Mouse (Mus musculus) small intestine, adult 2 months (tissue): ENCODE results near the gene Nos1. TPM values are rescaled to one million over a fixed set of nuclear protein-coding genes. Genes with fewer than 3 reads are reported as not detected.
A peak's percentile ranks its signal among the peaks of the same experiment; 100 is the strongest.

Source experiments
- H3K27ac ChIP-seq: fragments of 200-500 bp; 2 replicates; pipeline ENCODE4 v1.5.1; 2012; ENCODE audit warnings: low read depth, low read length, control low read depth, inconsistent platforms; ENCODE audit not compliant: insufficient read depth
- H3K27me3 ChIP-seq: fragments of 200-500 bp; 2 replicates; pipeline ENCODE4 v1.6.1; 2012; ENCODE audit warnings: mild to moderate bottlenecking, moderate library complexity, low read length, inconsistent platforms; ENCODE audit not compliant: control insufficient read depth, insufficient read depth
- H3K36me3 ChIP-seq: fragments of 200-500 bp; 2 replicates; pipeline ENCODE4 v1.6.1; 2012; ENCODE audit warnings: mild to moderate bottlenecking, low read length, control low read depth, inconsistent platforms; ENCODE audit not compliant: control insufficient read depth, insufficient read depth
- H3K4me1 ChIP-seq: fragments of 200-500 bp; 2 replicates; pipeline ENCODE4 v1.6.1; 2012; ENCODE audit warnings: low read length, inconsistent platforms, mixed read lengths; ENCODE audit not compliant: control insufficient read depth, insufficient read depth, insufficient read length
- H3K4me3 ChIP-seq: fragments of 200-500 bp; 2 replicates; pipeline ENCODE4 v1.5.1; 2012; ENCODE audit warnings: low read depth, mild to moderate bottlenecking, control low read depth, inconsistent platforms, low read length, moderate library complexity
- CTCF ChIP-seq: fragments of 200-500 bp; IDR thresholded peaks from 2 replicates; pipeline ENCODE4 v1.5.1; 2012; ENCODE audit warnings: low read depth, mild to moderate bottlenecking, control low read depth, inconsistent platforms, low read length, moderate library complexity, mixed read lengths; ENCODE audit not compliant: insufficient replicate concordance, insufficient read length; ENCODE audit errors: extremely low read depth
- POLR2A ChIP-seq: fragments of 200-500 bp; IDR thresholded peaks from 2 replicates; pipeline ENCODE4 v1.6.1; 2012; ENCODE audit warnings: low read depth, mild to moderate bottlenecking, control low read depth, inconsistent platforms, low read length, moderate library complexity
- WGBS: fragments of 180-500 bp; shearing (Covaris S2); methylation state at CpG from one replicate; pipeline ENCODE4 v1.1.7; 2018; 5-methylcytosine and 5-hydroxymethylcytosine counted together
- polyA plus RNA-seq: library from polyadenylated mRNA; depleted of rRNA; stranded (reverse); fragments of >200 nt; gene quantifications from 2 replicates; pipeline ENCODE4 v1.2.3, GENCODE M21; 2012

The Nos1 gene
- polyA plus RNA-seq, 1 experiment = 0.65 TPM

DNA sequence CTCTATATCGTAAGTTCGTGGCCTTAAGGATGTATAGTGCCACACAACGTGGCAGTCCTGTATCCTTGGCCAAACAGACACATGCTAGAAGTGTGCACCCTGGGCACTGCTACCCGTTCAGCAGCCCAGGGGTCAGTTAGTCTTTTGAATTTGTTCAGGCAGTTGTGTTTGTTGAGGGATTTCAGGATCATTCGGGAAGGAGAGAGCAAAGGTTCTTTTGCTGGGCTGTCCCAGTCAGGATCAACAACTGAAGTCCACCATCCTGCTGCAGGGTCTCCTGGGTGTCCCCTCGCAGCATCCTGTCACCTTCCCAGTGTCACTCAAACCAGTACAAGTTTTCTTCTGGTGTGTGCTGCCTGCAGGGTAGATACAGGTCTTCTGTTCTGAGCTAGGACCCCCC, 215.7 kb downstream of the Nos1 start:
- TF ChIP-seq POLR2A (no peak), CTCF (no peak)
- H3K27ac ChIP-seq = no peak overlapping the region
- no peaks in the 10 kb centered on the region for H3K27me3 ChIP-seq
- H3K36me3 ChIP-seq = peaks cover 2% of the 10 kb centered on the region; the same call in 1 of the 2 replicates
- peaks cover 12% of the 10 kb centered on the region for H3K4me1 ChIP-seq
- WGBS = 61% methylated on average over 6 of the region's 6 CpGs
- no peak overlapping the region for H3K4me3 ChIP-seq

DNA sequence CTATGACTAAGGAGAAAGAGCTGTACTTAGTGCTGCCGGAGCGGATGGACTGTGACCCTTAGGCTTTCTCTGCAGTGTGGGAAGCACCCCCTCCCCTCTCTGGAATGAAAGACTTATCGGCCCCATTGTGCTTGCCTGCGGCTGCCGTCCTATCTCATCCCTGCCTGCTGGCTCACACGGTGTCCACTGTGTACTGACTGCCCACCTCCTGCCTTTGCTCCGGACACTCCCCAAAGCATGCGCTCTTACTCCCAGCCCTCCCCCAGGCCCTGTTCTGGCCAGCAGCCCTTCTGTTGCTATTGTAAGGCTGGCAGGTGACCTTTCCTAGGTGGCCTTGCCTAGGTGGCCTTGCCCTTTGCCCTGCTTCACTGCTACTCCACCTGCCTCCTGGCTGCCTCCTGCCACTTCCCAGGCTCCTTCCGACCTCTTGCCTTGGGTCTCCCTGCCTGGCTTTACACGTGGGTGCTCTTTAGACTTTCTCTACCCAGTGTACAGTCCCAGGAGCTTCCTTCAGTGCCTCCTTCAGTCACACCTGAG, 216.7 kb downstream of the Nos1 start:
- Histone ChIP-seq H3K36me3 (peaks cover 7% of the 10 kb centered on the region), H3K4me1 (peaks cover 12% of the 10 kb centered on the region), H3K27me3 (no peaks in the 10 kb centered on the region), H3K27ac (no peak overlapping the region), H3K4me3 (no peak overlapping the region)
- 0 out of 2 replicates have a peak, but pooled peaks have one; percentile 22 for TF ChIP-seq POLR2A
- no peak for TF ChIP-seq CTCF
- 49% methylated on average over 10 of the region's 10 CpGs for WGBS

DNA sequence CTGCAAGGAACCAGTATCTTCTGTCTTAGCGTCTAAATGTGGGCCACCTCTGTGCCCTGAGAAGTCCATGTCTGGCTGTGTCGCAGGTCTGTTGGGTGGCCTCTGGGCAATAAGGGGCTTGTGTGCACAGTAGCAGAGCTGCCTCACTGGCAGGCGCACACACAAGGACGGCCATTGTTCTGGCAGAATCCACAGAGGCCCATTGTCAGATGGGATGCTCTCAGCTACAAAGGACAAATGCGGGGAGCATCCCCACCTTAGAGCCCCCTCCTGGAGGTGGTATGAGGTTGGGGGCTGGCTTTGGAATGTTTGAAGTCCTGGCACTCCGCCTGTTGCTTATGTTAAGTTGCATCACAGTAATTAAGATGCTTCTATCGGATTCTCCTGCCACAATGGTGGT, 218.2 kb downstream of the Nos1 start:
- no peak overlapping the region for H3K27ac ChIP-seq
- peaks cover 7% of the 10 kb centered on the region for H3K36me3 ChIP-seq
- H3K27me3 ChIP-seq = no peaks in the 10 kb centered on the region
- no peak for TF ChIP-seq POLR2A
- TF ChIP-seq CTCF = no peak
- no peak overlapping the region for H3K4me3 ChIP-seq
- peaks cover 12% of the 10 kb centered on the region for H3K4me1 ChIP-seq
- WGBS = 93% methylated on average over 7 of the region's 7 CpGs

DNA sequence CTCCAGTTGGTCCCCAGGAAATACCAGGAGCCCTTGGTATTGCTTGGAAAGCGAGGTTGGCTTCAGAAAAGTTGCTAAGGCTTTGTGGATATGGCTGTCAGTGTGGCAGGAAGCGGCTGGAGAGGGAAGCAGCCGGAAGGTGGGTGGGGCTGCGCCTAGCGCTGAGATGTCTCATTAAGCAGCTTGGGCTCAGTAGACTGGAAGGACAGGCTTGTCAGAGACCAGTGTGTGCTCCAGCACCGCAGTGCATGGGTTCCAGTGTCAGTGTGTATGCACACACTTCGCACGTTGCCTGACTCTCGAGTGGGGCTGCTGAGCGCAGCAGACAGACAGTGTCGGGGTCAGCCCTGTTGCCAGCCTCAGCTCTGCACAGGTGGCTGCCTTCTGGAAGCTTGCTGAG, 218.8 kb downstream of the Nos1 start:
- no peak overlapping the region for H3K27ac ChIP-seq
- no peak for TF ChIP-seq POLR2A
- no peak for TF ChIP-seq CTCF
- H3K27me3 ChIP-seq = no peaks in the 10 kb centered on the region
- no peak overlapping the region for H3K4me3 ChIP-seq
- peaks cover 12% of the 10 kb centered on the region for H3K4me1 ChIP-seq
- H3K36me3 ChIP-seq = peaks cover 7% of the 10 kb centered on the region
- 86% methylated on average over 11 of the region's 11 CpGs for WGBS

DNA sequence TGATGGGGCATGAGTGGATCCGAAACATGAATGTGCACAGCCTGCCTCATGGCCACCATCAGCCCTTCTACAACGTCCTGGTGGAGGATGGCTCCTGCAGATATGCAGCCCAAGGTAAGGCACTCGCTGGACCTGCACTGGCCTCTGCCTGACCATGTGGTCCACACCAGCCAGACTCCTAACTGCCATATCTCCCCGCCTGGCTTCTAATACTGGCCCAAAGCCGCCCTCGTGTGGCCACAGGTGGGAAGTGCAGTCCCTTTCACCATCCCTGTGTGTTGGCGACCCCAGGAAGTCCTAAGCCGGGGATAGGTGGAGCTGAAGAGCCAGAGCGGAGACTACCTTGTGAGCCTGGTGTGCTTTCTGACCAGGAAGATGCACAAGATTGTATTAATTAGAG, 221.2 kb downstream of the Nos1 start:
- no peak overlapping the region for H3K27ac ChIP-seq
- H3K27me3 ChIP-seq = no peaks in the 10 kb centered on the region
- 34% methylated on average over 9 of the region's 9 CpGs for WGBS
- H3K4me1 ChIP-seq = peaks cover 8% of the 10 kb centered on the region
- peaks cover 7% of the 10 kb centered on the region for H3K36me3 ChIP-seq
- no peak overlapping the region for H3K4me3 ChIP-seq
- TF ChIP-seq CTCF = peak; percentile 86; the same call in 1 of the 2 replicates
- no peak; the same call in 1 of the 2 replicates for TF ChIP-seq POLR2A

DNA sequence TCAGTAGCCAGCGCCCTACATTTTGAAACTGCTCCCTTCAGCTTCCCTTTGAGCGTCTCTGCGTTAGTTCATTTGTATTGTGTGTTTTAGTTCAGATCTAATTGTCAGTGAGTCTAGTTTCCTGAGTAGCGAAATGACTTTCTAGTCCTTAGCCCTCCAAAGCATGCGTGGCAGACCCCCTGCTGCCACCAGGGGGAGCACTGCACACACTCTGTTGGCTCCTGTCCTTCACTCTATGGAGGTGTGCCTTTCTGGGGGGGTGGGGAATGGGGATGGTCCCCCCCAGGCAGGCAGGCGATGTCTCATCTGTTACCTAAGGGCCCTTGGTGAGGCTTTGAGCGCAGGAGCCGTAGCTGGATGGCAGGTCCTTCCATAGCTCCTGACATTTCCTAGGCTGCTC, 223.8 kb downstream of the Nos1 start:
- Histone ChIP-seq H3K4me1 (no peaks in the 10 kb centered on the region), H3K36me3 (peaks cover 7% of the 10 kb centered on the region), H3K27ac (no peak overlapping the region), H3K4me3 (no peak overlapping the region), H3K27me3 (no peaks in the 10 kb centered on the region)
- no peak for TF ChIP-seq POLR2A
- TF ChIP-seq CTCF = peak; percentile 72; the same call in 1 of the 2 replicates
- 83% methylated on average over 8 of the region's 8 CpGs for WGBS

DNA sequence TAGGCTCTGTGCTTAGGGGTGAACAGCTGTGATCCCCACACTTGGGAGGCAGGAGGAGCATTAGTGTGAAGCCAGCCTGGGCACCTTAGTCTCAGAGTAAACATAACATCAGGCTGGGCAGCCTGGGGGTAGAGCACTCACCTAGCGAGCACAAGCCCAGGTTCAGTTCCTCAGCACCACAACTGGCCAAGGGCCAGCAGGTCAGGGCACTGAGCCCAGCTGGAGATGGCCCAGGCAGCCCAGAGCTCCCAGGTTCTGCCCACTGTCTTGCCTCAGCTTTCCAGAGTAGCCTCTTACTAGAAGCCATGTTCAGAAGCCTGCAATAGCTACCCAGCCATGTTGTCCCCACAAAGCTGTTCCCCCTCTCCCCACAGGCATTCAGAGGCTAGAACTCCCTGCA, 224.9 kb downstream of the Nos1 start:
- H3K27ac ChIP-seq = no peak overlapping the region
- 65% methylated on average over 1 of the region's 1 CpGs for WGBS
- H3K4me1 ChIP-seq = no peaks in the 10 kb centered on the region
- H3K4me3 ChIP-seq = no peak overlapping the region
- no peaks in the 10 kb centered on the region for H3K27me3 ChIP-seq
- TF ChIP-seq POLR2A = no peak
- TF ChIP-seq CTCF = no peak
- peaks cover 7% of the 10 kb centered on the region for H3K36me3 ChIP-seq
